Mouse (Mus musculus): ENCODE data around the gene Pip4k2c.

Gene Pip4k2c

DNA sequence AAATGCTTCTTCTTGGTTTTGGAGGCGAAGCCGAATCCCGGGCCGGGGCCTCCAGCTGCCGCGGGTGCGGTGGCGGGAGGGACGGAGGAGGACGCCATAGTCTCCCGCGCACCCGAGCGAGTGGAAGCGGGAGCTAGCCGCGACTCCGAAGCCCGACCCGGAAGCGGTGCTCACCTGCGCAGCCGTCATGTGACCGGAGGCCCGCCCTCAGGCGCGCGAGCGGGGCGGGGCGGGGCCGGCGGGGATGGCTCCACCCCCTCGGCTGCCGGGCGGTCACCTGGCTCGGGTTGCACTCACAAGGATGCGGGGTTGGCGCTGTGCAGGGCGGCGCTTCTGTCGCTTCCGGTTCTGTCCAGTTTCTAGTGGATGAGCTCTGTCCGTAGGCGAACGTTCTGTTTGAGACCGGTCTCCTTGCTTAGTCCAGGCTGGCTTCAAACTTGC, at the start of gene Pip4k2c:
Gene Pip4k2c, minus strand, starts transcription at position 172 of the 441 bp plus-strand sequence.
- DNase-seq (ENCODE audit: low spot score) = no peak

DNA sequence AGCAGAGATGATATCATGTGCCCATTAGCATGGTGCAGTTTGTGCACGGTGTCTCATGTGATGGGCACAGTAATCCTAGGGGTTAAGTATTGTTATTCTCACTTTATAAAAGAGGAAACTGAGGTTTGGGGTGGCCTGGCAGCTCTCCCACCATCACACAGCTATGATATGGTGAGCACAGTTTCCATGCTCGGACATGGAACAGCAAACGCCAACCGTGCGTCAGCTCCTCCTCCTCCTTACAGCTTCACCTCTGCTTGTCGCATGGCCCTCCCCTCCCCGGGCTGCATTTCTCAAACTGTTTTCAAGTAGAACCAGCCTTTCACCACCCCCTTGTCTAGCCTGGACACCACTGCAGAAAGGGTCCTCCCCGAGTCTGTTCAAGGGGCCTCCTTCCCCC, 47.1 kb upstream of the Pip4k2c start:
- DNase-seq (ENCODE audit: low spot score) = no peak

DNA sequence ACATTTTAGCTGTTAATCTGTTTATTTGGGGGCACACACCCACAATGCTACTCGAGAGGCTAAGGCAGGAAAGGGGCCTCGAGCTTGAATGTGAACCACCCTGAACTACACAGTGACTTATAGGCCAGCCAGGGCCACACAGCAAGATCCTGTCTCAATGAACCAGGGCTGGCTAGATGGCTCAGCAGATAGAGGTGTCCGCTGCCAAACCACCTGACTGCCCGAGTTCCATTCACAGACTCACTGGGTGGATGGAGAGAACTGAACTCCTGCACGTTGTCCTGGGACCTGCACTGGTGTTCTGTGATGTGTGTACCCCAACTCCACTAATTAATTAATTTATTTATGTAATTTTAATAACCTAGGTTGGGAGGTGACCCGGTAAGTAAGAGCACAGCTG, 46.4 kb upstream of the Pip4k2c start:
- DNase-seq (ENCODE audit: low spot score) = no peak

DNA sequence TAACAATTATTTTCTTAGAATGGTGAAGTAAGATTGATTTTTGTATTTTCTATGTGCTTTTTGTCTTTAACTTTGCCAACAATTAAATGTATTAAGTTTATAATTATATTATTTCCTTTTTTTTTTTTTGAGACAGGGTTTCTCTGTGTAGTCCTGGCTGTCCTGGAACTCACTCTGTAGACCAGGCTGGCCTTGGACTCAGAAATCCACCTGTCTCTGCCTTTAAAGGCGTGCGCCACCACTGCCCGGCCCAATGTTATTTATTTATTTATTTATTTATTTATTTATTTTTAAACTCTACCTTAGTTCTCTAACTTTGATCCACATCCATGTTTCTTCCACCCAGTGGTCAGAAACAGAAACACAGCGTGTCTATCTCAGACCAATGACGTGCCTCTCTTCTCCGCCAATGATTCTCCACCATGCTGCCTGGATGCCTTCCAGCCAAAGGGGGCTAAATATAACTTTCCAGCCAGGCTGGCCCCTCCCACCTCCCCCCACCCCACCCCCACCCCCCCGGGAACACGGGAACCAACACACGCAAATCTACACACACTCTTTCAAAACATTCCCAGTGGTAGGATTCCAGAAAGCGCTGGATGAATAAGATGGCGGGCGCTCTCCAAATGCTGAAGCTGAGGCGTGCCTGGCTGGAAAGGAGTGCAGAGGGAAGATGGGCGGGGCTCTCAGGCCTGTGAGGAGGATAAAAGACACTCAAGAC, 44.4 kb upstream of the Pip4k2c start:
- no peak for DNase-seq (ENCODE audit: low spot score)

DNA sequence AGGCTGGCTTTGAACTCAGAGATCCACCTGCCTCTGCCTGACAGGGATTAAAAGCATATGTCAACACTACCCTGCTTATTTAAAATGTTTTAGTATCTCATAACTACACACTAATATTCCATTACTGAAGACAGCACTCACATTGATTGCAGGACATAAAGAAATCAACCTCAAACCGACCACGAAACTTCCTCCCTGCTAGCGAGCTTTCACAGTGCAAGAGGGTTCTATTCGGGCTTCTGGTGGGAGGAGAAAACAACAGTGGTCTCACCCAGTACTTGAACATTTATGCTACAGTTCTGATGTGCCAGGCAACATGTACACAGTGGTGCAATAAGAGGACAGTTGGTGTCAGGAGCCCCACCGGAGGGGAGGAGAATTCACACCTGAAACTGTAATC, 39.4 kb upstream of the Pip4k2c start:
- no peak for DNase-seq (ENCODE audit: low spot score)

DNA sequence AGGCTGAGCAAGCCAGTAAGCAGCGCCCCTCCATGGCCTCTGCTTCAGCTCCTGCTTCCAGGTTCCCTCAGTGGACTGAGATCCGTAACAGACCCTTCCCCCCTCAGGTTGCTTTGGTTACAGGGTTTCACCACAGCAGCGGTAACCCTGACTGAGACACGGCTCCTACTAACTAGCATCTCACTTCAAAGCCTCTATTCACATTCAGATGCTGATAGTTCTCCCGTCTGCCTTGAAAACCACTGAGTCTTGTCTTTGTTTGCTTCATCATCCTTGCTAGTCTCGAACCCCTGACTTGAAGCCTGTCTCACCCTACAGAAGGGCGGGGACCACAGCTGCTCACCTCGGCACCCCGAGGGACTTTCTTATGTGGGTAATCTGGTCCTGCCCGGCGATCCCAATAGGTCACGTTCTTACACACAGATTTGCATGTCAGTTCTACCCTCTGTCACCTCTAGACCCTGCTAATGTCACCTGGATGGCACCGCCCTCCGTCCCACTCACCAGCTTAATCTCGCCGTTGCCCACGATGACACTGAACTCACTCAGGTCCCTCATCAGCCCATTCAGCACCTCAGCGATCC, 26.9 kb upstream of the Pip4k2c start:
- no peak for DNase-seq (ENCODE audit: low spot score)

DNA sequence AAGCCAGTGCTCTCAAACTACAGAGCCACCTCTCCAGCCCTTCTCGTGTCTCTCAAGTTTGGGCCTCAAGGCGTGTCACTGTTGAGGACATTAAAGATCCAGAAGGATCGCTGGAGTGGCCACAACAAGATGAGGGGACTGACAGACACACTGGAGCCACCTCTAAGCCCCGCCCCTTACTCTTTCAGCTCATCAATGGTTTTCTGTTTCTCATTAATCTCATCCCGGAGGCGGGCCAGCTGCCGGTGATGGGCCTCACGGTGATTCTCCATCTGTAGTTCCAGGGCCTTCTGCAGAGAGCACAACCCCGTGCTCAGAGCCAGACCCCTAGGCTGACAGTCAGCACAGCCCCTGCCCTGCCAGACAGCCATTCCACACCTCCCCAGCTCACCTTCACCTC, 25.2 kb upstream of the Pip4k2c start:
- DNase-seq (ENCODE audit: low spot score) = no peak

DNA sequence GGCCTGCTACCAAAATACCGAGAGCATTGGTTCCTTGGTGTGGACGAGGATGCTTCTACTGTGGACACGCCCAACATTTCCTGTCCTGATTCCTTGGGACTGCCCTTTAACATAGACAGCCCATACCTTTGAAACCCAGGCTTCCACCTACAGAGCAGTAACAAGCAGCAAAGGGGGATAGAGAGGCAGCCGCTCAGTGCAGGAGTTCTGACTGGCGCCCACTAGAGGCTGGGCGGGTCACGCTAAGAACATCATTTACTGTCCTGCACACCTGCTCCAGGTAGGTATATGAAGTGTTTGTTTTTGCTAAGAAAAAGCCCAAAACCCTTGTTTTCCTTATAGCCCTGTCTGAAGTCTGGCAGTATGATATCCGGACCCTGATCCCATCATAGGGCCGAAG, 21.8 kb upstream of the Pip4k2c start:
- no peak for DNase-seq (ENCODE audit: low spot score)

DNA sequence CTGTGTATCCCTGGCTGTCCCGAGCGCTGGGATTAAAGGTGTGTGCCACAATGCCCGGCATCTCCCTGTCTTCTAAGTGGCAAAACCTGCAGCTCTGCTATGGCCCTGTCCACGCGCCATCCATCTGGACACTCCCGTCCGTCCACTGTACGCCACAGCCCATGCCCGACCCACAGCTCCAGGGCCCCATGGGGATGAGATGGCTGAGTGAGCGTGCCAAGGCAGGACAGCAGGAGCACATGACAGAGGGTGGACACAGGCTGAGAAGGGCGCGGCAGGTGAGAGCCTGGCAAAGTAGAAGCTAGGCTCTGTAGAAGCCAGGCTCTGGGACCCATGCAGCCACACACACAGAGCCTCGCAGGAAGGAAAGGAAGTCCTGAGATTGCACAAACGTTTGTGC, 20.4 kb upstream of the Pip4k2c start:
- no peak for DNase-seq (ENCODE audit: low spot score)

DNA sequence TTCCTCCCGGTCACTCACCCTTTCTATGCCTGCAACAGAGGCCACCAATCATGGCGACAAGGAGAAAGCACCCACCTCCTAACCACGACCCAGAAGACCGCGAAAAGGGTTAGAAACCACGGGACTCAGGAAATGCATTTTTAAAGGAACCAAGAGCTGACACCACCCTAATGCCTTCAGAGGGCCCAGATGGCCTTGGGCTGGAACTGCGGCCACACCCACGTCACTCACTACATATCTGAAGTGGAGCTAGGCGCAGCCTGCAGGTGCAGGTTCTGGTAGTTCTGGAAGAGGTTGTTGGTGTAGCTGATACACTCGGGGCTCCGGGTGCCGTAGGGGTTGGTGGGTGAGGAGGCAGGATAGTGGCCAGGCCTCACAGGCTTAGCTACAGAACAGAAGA, 19.3 kb upstream of the Pip4k2c start:
- DNase-seq (ENCODE audit: low spot score) = no peak

DNA sequence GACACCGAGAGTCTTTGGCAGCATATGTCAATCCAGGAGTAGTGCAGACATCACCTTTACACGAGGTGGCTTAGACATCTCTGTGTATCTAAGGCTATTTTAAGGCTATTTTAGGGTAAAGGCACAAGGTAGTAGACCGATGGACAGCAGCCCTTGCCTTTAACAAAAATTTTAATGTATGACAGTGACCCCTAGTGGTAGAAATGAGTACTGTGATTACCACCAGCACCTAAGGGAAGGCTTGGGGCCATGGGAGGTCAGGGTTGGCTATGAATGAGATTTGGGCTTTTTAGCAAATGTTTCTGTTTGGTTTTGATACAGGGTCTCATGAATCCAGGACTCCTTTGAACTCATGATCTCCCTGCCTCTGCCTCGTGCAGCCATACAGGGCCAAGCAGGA, 17.5 kb upstream of the Pip4k2c start:
- DNase-seq (ENCODE audit: low spot score) = peak; percentile 67

DNA sequence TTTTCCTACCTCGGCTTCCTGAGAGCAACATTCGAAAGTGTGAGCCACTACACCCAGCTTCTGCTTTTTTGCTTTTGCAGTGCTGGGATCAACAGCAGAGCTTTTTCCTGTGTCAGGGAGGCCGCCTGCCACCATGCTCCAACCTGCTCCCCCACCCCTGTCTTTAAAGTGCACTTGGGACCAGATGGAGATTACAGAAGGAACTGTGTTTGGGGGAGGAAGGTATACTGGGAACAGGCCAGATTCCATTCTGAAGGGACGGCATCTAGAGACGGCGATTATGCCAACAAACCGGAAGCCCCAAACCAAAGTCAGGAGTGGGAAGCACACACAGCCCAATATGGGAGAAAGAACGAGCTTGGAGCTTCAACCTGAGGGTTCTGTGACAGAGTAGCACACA, 15.8 kb upstream of the Pip4k2c start:
- DNase-seq (ENCODE audit: low spot score) = no peak

DNA sequence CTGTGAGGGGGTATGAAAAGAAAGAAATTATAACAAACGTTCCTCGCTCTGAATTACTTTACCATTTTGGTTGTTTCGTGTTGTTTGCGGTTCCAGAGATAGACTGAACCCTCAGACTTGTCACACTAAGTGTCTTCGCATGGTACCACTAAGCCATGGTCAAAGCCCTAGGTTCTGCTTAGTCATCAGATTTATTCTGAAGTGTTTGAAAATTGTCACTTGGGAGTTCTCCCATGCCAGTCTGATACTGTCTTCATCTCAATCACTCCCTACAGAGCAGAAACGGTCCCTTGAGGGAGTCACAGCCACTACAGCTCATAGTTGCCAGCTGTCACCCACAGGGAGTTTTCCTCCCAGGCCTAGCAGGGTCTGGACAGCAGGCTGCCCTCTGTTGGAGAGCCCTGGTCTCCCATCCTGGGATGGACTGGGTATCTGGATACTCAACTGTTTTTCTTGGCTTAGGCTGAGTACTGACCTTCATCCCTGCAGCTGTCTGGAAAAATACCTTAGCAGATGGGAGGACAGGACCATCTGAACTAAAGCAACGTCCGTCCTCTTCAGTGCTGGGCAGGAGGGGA, 15.0 kb upstream of the Pip4k2c start:
- no peak for DNase-seq (ENCODE audit: low spot score)

DNA sequence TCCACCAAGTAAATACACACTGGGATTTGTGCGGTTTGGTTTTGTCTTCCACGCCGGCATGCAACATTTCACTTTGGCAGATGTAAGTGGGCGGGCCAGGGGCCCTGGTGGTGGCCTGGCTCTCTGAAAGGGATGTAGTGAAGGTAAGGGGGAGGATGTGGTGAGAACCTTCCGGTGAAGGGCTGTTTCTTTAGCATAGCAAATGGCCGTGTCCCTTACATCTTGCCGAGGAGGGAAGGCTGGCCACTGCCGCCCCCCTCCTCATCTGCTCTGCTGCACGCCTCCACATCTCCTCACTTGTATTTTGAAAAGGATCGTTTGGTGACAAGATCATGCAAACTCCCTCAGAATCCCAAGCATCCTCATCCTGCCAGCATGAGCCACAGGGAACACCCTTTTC, 14.3 kb upstream of the Pip4k2c start:
- no peak for DNase-seq (ENCODE audit: low spot score)

DNA sequence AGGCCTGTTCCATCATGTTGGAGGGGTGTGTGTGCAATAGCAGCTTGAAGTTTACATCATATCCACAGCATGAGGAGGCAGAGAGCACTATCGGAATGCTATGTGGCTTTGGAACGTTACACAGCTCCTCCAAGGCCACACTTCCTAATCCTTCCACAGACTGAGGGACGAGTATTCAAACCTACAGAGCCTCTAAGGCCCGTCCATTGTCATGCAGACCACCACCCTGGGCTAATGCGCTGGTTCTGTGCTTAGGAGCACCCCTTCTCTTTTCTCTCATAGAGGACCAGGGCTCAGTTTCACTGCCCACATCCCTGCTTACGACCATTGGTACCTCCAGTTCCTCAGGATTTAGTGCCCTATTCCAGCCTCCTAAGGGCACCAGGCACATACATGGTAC, 13.8 kb upstream of the Pip4k2c start:
- no peak for DNase-seq (ENCODE audit: low spot score)

DNA sequence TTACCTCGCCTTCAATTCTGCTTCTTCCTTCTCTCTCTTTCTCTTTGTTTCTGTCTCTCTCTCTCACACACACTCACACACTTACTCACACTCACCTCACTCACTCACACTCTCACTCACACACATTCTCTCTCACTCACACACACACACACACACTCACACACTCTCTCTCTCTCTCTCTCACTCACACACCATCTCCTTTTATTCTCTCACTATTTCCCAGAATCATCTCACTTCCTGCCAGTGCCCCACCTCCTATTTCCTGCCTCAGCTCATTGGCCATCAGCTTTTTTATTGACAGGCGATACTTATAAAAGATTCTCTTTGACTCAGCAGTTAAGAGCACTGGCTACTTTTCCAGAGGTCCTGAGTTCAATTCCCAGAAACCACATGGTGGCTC, 7.0 kb upstream of the Pip4k2c start:
- DNase-seq (ENCODE audit: low spot score) = no peak

DNA sequence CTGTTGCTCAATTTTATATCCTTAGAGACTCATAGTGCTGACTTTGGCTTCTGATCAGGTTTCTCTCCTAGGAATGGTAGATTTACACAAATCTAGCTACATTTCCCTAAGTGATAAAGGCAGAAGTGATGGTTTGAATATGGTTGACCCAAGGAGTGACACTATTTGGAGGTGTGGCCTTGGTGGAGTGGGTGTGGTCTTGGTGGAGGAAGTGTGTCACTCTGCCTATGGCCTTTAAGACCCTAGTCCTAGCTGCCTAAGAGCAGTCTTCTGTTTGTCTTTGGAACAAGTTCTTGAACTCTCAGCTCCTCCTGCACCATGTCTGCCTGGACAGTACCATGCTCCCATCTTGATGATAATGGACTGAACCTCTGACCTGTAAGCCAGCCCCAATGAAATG, 5.8 kb upstream of the Pip4k2c start:
- DNase-seq (ENCODE audit: low spot score) = no peak

DNA sequence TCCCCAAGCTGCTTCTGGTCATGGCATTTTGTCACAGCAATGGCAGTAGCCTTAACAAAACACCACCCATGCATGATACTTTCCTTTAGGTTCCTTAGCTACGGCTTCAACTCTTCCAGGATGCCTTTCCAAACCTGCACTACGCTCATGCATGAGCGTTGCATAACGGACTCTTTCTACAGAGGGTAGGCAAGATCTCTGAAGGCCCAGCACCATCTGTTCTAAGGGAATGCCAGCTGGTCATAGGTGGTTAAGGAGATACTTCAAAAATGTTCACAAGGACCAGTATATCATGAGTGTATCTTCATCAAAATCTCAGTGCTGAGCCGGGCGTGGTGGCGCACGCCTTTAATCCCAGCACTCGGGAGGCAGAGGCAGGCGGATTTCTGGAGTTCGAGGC, 5.1 kb upstream of the Pip4k2c start:
- no peak for DNase-seq (ENCODE audit: low spot score)

DNA sequence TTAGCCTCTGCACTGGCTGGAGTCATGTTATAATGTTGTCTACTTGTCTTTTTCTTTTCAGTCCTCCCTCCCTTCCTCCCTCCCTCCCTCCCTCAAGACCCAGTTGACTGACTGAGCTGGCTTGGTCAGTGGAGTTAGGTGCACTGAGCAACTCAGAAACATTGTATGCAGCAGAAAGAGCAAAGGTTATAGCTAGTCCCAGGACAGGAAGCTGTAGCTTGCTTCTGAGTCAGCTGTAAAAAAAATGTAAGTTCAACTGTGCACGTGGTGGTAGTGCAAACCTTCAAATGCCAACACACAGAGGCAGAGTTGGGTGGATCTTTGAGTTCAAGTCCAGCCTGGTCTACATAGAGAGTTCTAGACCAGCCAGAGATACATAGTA, 3.0 kb upstream of the Pip4k2c start:
- no peak for DNase-seq (ENCODE audit: low spot score)

DNA sequence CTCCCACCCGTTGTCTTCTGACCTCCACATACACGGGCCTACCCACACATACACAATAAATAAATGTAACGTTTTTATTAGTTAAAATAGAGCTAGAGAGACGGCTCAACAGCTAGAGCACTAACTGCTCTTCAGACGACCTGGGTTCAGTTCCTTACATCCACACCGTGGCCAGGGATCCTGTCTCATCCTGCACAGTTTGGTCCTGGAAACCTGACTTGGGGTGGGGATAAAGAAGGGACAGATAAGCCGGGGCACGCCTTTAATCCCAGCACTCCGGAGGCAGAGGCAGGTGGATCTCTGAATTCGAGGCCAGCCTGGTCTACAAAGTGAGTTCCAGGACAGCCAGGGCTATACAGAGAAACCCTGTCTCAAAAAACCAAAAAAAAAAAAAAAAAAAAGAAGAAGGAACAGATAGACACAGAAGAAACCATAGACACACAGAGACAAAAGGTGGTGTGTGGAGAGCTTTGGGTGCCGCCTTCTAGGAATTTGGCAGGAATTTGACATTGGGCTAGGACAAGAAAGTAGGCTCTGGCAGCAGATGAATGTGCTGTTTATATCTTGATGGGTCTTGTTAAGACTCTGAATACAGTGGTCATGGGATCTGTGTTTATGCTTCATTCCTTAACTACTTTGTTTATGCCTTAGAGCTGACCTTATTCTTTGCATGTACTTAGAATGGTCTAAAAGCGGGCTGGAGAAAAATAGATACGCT, 2.5 kb upstream of the Pip4k2c start:
- no peak for DNase-seq (ENCODE audit: low spot score)

DNA sequence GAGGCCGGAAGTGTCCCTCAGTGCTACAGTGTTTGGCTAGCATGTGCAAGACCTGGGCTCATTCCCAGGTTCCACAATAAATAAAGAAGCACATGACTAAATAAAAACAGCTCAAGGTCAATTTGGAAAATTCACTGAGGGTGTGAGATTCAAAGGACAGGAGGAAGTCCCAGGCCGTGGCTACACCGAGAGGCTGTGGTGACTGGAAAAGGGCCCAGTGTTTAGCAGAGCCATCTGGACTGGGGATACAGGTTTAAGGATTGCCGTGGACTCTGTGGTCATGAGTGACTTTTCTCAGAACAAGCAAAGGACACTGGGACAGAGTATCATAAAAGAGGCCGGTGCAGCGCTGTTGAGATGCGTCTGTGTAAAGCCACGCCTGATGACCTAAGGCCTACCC, 1.9 kb upstream of the Pip4k2c start:
- no peak for DNase-seq (ENCODE audit: low spot score)

DNA sequence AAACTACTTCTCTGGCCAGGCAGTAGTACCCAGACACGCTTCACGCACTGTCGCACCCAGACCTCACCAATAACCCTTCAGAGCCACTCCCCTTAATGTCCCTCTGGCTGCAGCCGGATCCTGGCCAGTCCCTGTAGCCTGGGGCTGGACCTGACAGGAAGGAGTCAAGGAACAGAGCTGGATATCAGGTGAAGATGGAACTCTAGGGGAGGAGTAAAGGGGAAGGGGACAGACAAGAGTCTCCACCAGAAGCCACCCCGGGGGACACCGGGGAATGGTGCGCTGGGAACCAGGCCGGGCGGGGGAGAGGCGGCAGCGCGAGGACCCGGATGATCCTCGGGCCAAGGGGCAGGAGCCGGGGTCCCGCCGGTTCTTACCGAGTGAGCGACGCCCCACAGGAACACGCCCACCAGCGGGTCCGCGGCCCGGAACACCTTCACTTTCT, 402 bp downstream of the Pip4k2c start:
- DNase-seq (ENCODE audit: low spot score) = no peak

DNA sequence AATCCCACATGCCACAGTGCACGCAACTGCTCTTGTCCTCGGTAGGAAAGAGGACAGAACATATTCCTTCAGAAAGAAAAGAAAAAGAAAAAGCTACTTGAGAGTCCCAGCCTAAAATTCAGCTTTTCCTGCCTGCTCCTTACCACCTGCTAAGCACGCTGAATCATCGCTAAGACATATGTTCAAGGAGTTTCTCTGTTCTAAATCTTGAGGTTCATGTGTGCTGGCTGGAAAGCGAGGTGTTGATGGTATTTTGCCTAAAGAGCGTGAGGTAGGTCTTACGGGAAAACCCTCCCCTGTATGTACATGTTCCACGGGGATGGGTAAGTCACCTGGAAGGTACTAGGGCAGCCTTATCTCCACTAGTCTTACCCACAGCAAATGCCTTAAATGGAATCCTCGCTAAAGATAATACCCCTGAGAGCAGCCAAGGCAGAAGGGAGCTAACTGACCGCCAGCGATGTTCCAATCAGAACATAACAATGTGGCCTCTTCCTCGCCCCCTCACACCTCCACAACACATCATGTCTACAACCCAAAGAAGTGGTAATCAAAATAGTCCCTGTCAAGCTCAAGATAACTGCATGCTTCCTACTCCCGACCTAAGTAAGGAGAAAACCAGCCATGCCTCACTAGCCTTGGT, 1.3 kb downstream of the Pip4k2c start:
- no peak for DNase-seq (ENCODE audit: low spot score)
